8 mouse cellular contexts compared by ENCODE assay signal in the genomic region with DNA sequence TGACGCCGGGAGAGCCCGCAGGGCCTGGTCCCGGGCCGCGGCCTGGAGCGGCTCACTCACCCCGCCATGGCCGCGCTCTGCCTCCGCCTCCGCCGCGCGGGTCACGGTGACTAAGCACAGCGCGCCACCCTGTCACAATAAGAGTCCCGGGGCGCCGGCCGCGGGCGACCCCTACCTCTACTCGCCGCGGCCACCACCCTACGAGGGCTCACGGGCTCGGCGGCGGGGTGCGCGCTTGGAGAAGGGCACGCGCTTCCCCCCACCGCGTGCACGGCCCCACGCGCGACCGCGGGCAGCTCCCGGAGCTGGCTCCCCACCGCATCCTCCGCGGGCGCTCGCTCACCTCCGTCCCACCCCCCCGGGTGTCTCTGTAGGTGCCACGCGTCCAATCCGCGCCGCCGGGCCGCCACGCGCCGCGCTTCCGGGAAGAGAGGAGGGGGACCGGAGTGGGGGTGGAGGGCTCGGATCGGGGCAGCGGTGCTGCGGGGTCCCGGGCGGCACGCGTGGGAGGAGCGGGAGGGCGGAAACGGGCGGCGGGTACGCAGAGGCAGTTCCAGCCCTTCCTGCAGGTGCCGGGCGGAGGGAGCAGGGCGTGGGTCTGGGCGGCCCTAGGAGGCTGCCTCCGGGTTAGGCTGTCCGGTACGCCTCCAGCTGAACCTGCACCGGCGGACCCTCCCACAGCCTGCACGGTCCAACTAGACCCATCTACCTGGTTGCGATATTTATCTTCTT. TPM values are rescaled to one million over a fixed set of nuclear protein-coding genes. Genes with fewer than 3 reads are reported as not detected.
DNase-seq lines count a peak whose midpoint lies in the region; ATAC-seq lines count a peak whose summit lies in the region.

A gene (minus strand): TSS at position 629 of the 732 bp plus-strand sequence.

- peak within 1 kb of the TSS; percentile 86 for H3K27ac ChIP-seq in hindbrain, embryonic 11.5 days (ENCODE audit: low read depth, low read length)

- no peaks in the 10 kb centered on the region for H3K36me3 ChIP-seq in hindbrain, embryonic 11.5 days (ENCODE audit: control insufficient read depth, insufficient read depth, low read length)

- under 1% methylated on average over 56 of the region's 90 CpGs for WGBS in hindbrain, embryonic 11.5 days

- H3K9me3 ChIP-seq in hindbrain, embryonic 11.5 days (ENCODE audit: control insufficient read depth, low read length): no peaks in the 10 kb centered on the region

- peak; percentile 82 for DNase-seq in MN1 (ENCODE audit: low spot score)
- peak; percentile 83 for DNase-seq in cerebellum, adult 9-11 months
- peak; percentile 70 to 76 for DNase-seq in frontal cortex, postnatal 10 days (ENCODE audit: low spot score in 2 of 2)
- DNase-seq in hindbrain, embryonic 11.5 days (ENCODE audit: low spot score): peak; percentile 89
- peak; percentile 76 to 84 for DNase-seq in layer of hippocampus, postnatal 10 days (ENCODE audit: low spot score in 2 of 2)
- DNase-seq in lung, postnatal 25 days (ENCODE audit: low spot score): peak; percentile 79
- peak; percentile 90 for DNase-seq in retina, embryonic 14.5 days (ENCODE audit: low spot score)
- peak; percentile 90 for DNase-seq in thymus, postnatal 4 days

- H3K4me3 ChIP-seq in hindbrain, embryonic 11.5 days (ENCODE audit: low read depth, low read length): peak within 1 kb of the TSS; percentile 91

- peaks cover 7% of the 10 kb centered on the region for H3K4me1 ChIP-seq in hindbrain, embryonic 11.5 days (replicated peaks; ENCODE audit: control insufficient read depth, insufficient read depth, low read length)

- H3K27me3 ChIP-seq in hindbrain, embryonic 11.5 days (ENCODE audit: control insufficient read depth, insufficient read depth, low read length): peaks cover 19% of the 10 kb centered on the region

- ATAC-seq in hindbrain, embryonic 11.5 days (ENCODE audit: low FRiP score): peak; percentile 90

- peak within 1 kb of the TSS; percentile 68 for H3K4me2 ChIP-seq in hindbrain, embryonic 11.5 days (replicated peaks; ENCODE audit: low read depth, low read length)

- H3K9ac ChIP-seq in hindbrain, embryonic 11.5 days (ENCODE audit: low read depth, low read length): peak within 1 kb of the TSS; percentile 98

RNA-seq across cellular contexts. Expression of the gene that starts here (rescaled TPM):
- 23.6 and 23.7 TPM in 2 replicates for polyA plus RNA-seq in hindbrain, embryonic 11.5 days (2014; fragmentation: Nextera tagmentation; extraction: Ambion mirVana)
- 10 to 100 TPM; 51.7 to 56.5 TPM for total RNA-seq in layer of hippocampus, postnatal 10 days (2021)

Comparison
In these comparisons a context has a peak if more than half of its experiments do, and no peak if none do; other contexts are left out.
1. Peak in every context shown above with its lines: DNase-seq, ATAC-seq, H3K4me3 ChIP-seq and H3K27ac ChIP-seq.